Mouse (Mus musculus) kidney, postnatal 25 days (tissue): ENCODE data around the gene Olfr358.

Experiments used
- DNase-seq, 2 experiments: peaks; one replicate each; pipeline ENCODE4 v3.0.0; 2021; ENCODE audit warnings: mixed read lengths in 2 of 2

Olfr358 gene

DNA sequence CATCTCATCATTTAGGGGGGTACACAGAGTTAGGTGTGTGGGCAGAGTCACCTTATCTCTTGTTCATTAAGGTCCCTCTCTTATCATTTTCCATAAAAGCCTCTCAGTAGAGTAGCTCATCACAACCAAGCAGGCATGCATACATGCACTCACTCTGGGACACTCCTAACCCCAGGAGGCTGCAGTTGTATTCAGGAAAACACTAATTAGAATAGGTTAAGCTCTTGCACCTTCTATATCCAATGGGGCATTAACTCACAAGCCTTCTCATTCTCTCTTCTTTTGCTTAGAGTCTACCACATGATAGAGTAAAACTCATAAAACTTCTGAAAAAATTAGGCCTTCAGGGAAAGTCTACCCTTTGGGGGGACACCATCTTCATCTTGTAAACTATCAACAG, at the start of gene Olfr358:
Olfr358 (minus strand) TSS at position 101 of the 400 bp plus-strand sequence.
- no peak for DNase-seq

DNA sequence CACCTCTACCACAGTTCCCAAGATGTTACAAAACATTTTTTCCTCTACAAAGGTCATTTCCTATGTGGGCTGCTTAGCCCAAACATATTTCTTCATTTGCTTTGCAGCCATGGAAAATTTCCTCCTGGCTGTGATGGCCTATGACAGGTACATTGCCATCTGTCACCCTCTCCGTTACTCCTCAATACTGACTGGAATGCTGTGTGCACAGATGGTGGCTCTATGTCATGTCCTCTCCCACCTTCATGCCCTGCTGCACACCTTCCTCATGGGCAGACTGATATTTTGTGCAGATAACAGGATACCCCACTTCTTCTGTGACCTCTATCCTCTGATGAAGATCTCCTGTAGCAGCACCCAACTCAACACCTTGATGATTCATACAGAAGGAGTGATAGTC, 12.1 kb downstream of the Olfr358 start:
- no peak for DNase-seq

- no peak for DNase-seq
Measured at GRCm38 (mm10) chr2:36993527-36993926, 15.6 kb downstream of the Olfr358 start, which contains the start of gene Olfr357. Gene Olfr357 (plus strand): TSS chr2:36993827.
